Mouse (Mus musculus) liver, embryonic 14 days (tissue): Measurements from ENCODE around the gene Wipf2. TPM values are rescaled to one million over a fixed set of nuclear protein-coding genes. Genes with fewer than 3 reads are reported as not detected.

Experiments
- polyA plus RNA-seq: library from polyadenylated mRNA; depleted of rRNA; stranded (reverse); fragments of >200 nt; gene quantifications from 2 replicates; pipeline ENCODE4 v1.2.3, GENCODE M21; 2012; rRNA removed

The Wipf2 gene
- 1.9 and 2.4 TPM in 2 replicates for polyA plus RNA-seq

DNA sequence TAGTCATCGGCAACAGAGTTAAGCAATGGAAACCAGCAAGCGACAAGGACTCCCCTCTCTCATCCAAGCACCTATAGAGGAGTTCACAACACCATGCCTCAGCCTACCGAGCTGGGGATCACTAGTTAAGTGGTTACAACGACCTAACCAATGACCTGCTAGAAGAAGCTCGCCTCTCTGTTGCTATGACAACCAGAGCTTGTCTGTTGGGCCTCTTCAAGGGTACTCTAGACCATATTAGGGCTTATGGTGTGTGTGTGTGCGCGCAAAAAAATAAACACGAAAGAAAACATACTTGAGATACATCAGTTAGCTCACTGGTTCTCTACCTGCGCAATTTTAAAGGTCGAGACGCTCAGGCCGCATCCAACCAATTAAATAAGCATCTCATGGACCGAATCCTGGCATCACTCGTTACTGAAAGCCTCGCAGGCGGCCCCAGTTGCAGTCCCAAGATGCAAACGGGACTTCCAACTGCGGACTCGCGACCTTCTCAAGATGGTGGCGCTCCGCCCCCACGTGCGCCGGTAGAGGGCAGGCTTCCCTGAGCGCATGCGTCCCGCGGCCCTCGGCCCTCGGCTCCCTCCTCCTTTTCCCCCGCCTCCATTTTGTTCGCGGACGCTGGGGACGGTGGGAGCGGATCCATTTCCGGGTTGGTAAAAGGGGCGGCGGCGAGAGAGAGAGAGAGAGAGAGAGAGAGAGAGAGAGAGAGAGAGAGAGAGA is at the start of gene Wipf2:
Gene Wipf2 (plus strand): TSS at position 611 of the 723 bp plus-strand sequence.

DNA sequence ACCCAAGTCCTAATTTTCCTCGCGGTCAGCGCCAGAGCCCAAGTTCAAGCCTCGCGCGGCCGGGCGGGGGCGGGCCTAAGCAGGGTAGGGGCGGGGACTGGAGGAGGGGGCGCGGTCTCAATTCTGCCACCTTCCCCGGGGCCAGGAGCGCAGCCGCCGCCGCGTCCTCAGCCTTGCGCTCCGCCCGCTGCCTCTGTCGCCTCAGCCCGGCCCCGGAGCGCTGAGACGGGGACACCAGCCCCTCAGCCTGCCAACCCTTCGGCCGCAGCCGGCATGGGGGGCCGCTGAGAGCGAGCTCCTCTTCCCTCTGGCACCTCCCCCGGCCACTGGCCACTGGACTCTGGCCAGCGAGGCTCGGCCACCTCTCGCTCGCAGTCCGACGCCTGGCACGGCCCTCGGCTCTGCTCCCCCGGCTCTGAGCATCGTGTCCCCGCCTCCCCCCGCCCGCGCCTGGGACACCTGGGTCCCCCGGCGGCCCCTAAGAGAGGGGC is 26.7 kb upstream of the Wipf2 start, which contains the start of gene Rapgefl1:
Gene Rapgefl1 (plus strand): TSS at position 135 of the 491 bp plus-strand sequence.

DNA sequence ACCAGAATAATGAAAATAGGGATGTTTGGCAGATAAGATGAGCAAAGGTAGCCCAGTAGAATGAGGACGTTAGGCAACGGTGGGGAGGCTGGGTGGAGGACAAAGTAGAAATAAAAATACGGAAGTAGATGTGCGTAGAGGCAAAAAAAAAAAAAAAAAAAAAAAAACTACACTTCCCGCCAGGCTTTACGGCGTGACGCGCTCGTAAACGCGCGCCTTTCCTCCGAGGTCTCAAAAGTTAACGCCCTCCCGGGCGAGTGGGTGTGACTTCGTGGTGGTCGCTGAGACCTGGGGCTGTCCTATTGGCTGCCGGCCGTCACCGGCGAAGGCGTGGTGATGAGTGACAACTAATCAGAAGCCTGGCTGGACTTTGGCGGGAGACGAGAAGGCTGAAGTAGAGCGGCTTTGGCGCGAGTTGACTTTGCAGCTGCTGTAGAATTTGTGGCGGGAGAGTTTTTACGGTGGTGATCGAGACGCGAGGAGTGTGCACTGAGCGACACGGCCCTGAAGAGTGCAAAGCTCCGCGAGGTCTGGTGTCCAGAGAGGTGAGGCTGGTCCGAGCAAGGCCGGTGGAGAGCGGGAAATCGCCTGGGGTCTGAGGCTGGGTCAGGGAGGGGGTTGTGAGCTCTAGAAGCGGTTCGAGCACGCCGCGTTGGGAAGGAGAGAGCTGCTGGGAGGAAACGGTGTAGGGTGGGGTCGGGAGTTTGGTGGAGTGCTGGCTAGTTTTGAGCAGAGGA is 44.2 kb downstream of the Wipf2 start, which contains the start of gene Cdc6:
Gene Cdc6 (plus strand): TSS at position 365 of the 737 bp plus-strand sequence.

DNA sequence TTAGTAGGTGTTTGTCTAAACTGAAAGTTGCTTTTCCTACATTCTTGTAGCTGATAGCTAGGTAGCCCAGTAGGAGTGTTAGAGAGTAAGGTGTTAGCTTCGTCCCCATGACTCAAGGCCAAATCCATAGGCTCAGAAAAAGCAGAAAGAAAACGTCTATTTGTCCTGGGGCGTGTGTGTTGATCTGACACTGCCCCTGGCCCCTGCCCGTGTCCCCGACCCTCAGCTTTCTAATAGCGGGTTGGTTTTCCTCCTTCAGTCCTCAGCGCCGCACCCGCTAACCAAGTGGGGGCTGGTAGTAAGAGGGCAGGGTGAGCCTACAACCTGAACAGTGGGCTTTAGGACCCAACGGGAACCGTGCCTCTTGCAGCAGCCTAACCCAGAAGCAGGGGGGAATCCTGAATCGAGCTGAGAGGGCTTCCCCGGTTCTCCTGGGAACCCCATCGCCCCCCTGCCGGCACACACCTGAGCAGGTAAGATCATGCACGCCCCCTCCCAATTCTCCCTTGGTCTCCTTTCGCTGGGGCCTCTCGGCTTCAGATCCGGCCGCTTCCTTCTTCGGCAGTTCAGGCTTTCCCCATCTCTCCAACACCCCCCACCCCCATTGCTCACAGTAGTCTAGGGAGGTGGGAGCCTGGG is 64.1 kb downstream of the Wipf2 start, which contains the start of gene Rara:
Gene Rara (plus strand): TSS at position 381 of the 639 bp plus-strand sequence.

Other genes with a start within 250 kb of the Wipf2 start
- 0.12 and 0.22 TPM in 2 replicates for gene Gm12355, start 238.0 kb upstream of the Wipf2 start, polyA plus RNA-seq
- gene Gsdma3, start 237.3 kb upstream of the Wipf2 start, polyA plus RNA-seq, result not detected in 2 replicates
- gene Gsdma2, start 216.9 kb upstream of the Wipf2 start, polyA plus RNA-seq, result not detected in 2 replicates
- 0.01 TPM in 1 of 2 replicates, not detected in the other for gene Gsdma, start 199.3 kb upstream of the Wipf2 start, polyA plus RNA-seq
- 72.1 and 78.6 TPM in 2 replicates for gene Psmd3, start 181.1 kb upstream of the Wipf2 start, polyA plus RNA-seq
- gene Csf3, start 162.4 kb upstream of the Wipf2 start, polyA plus RNA-seq, result not detected in 2 replicates
- 23.2 and 24.6 TPM in 2 replicates for gene Med24, start 134.2 kb upstream of the Wipf2 start, polyA plus RNA-seq
- gene Thra, start 123.0 kb upstream of the Wipf2 start, polyA plus RNA-seq, result 14.0 and 14.7 TPM in 2 replicates
- gene Nr1d1, start 88.3 kb upstream of the Wipf2 start, polyA plus RNA-seq, result 0.46 and 0.65 TPM in 2 replicates
- 16.7 and 18.8 TPM in 2 replicates for gene Msl1, start 68.1 kb upstream of the Wipf2 start, polyA plus RNA-seq
- 13.3 and 14.1 TPM in 2 replicates for gene Casc3, start 58.7 kb upstream of the Wipf2 start, polyA plus RNA-seq
- 0.53 and 0.55 TPM in 2 replicates for gene Rapgefl1, start 26.9 kb upstream of the Wipf2 start, polyA plus RNA-seq
- 30.9 and 33.0 TPM in 2 replicates for gene Cdc6, start 44.2 kb downstream of the Wipf2 start, polyA plus RNA-seq
- gene Rara, start 64.2 kb downstream of the Wipf2 start, polyA plus RNA-seq, result 1.6 and 2.1 TPM in 2 replicates
- gene Gjd3, start 119.4 kb downstream of the Wipf2 start, polyA plus RNA-seq, result 0.07 TPM in 1 of 2 replicates, not detected in the other
- 109 and 124 TPM in 2 replicates for gene Top2a, start 160.6 kb downstream of the Wipf2 start, polyA plus RNA-seq
- gene Igfbp4, start 177.6 kb downstream of the Wipf2 start, polyA plus RNA-seq, result 66.2 and 73.8 TPM in 2 replicates
- gene Tns4, start 225.7 kb downstream of the Wipf2 start, polyA plus RNA-seq, result 0.12 and 0.13 TPM in 2 replicates